Mouse (Mus musculus) kidney, embryonic 15.5 days (tissue): ENCODE results near the gene Olfml2b. TPM values are rescaled to one million over a fixed set of nuclear protein-coding genes. Genes with fewer than 3 reads are reported as not detected.

ENCODE experiments used
- ATAC-seq: fragments of 200-750 bp; cut with Nextera tagmentation; replicated peaks from 2 replicates; pipeline ENCODE4 v1.8.0; 2017; ENCODE audit warnings: moderate TSS enrichment; ENCODE audit not compliant: low FRiP score
- H3K27ac ChIP-seq: fragments of 300-500 bp; sonication (generic); 2 replicates; pipeline ENCODE4 v1.5.1; 2015; ENCODE audit warnings: mild to moderate bottlenecking, inconsistent platforms
- H3K27me3 ChIP-seq: fragments of 300-500 bp; sonication (generic); 2 replicates; pipeline ENCODE4 v1.6.1; 2015; ENCODE audit warnings: inconsistent platforms
- H3K36me3 ChIP-seq: fragments of 300-500 bp; sonication (generic); 2 replicates; pipeline ENCODE4 v1.6.1; 2015; ENCODE audit warnings: inconsistent platforms
- H3K4me1 ChIP-seq: fragments of 300-500 bp; sonication (generic); 2 replicates; pipeline ENCODE4 v1.6.1; 2015; ENCODE audit warnings: inconsistent platforms
- H3K4me2 ChIP-seq: fragments of 300-500 bp; sonication (generic); 2 replicates; pipeline ENCODE4 v1.6.1; 2015; ENCODE audit warnings: moderate library complexity, mild to moderate bottlenecking, inconsistent platforms
- H3K4me3 ChIP-seq: fragments of 300-500 bp; sonication (generic); replicated peaks from 2 replicates; pipeline ENCODE4 v1.5.1; 2015; ENCODE audit warnings: mild to moderate bottlenecking, inconsistent platforms
- H3K9ac ChIP-seq: fragments of 300-500 bp; sonication (generic); 2 replicates; pipeline ENCODE4 v1.6.1; 2015; ENCODE audit warnings: mild to moderate bottlenecking, inconsistent platforms
- H3K9me3 ChIP-seq: fragments of 300-500 bp; sonication (generic); replicated peaks from 2 replicates; pipeline ENCODE4 v1.6.1; 2016; ENCODE audit warnings: inconsistent platforms
- WGBS: fragments of 180-500 bp; shearing (Covaris S2); methylation state at CpG from one replicate; pipeline ENCODE4 v1.1.7; 2015; ENCODE audit warnings: mixed read lengths; 5-methylcytosine and 5-hydroxymethylcytosine counted together
- polyA plus RNA-seq: library from polyadenylated mRNA; unstranded; fragments of >200 nt; fragmentation: Nextera tagmentation; extraction: Ambion mirVana; gene quantifications from 2 replicates; pipeline ENCODE4 v1.2.1, GENCODE M21; 2015

Gene Olfml2b
- polyA plus RNA-seq, 1 experiment from 2014 or later, result 12.0 TPM

DNA sequence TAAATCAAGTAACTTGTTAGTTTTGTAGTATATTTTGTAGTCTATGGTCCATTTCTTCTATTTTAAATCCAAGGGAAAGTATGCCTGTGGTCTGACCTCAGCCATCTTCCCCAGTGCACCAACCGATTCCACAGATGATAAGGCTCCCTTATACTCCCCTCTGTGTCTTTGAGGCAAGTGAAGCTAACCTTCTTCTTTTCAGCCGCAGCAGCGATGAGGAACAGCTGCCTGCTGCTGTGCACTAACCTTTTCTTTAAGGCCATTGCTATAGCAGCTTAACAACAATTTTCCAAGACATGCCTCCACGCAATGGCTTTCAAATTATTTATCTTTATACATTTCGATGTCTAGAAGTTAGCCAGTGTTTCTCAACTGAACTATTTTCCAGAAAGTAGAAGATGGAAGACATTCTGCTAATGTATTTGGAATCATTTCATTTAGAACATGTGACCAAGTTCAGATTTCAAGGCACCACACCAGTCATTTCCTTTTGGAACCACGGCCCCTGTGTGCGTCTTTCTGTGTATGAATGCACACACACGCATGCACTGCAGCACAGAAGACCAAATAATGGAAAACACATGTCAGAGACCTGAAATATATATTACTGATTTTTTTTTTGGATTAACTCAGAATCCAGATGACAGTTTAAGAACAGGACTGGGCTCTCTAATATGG, 73.9 kb downstream of the Olfml2b start:
- WGBS, result 60% methylated on average over 8 of the region's 8 CpGs
- Histone ChIP-seq H3K4me1 (no peaks in the 10 kb centered on the region), H3K4me2 (no peak overlapping the region), H3K27ac (no peak overlapping the region), H3K27me3 (no peaks in the 10 kb centered on the region), H3K4me3 (no peak overlapping the region), H3K9me3 (no peaks in the 10 kb centered on the region), H3K36me3 (no peaks in the 10 kb centered on the region), H3K9ac (no peak overlapping the region)
- ATAC-seq, result 0 out of 2 replicates have a peak, but pooled peaks have one; percentile 40

DNA sequence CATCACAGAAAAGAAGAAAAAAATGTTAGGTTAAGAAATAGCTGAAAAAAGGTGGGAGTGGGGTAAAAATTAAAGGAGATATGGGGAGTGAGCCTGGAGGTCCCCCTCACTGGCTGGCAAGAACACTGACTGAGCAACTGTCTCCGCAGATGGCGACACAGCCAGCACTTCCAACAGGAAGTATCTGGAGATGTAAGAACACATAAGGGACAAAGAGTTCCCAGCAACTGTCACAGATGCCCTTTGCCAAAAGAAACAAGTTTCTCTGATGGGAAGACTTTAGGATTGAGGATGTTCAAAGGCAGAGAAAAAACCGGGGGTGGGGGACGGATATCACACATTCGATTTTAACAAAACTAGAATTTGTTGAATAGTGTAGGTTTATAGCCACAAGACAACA, 77.2 kb downstream of the Olfml2b start:
- Histone ChIP-seq H3K9me3 (no peaks in the 10 kb centered on the region), H3K36me3 (no peaks in the 10 kb centered on the region), H3K4me2 (no peak overlapping the region), H3K9ac (no peak overlapping the region), H3K4me3 (no peak overlapping the region), H3K27me3 (no peaks in the 10 kb centered on the region), H3K4me1 (no peaks in the 10 kb centered on the region), H3K27ac (no peak overlapping the region)
- no peak for ATAC-seq
- 86% methylated on average over 5 of the region's 5 CpGs for WGBS

DNA sequence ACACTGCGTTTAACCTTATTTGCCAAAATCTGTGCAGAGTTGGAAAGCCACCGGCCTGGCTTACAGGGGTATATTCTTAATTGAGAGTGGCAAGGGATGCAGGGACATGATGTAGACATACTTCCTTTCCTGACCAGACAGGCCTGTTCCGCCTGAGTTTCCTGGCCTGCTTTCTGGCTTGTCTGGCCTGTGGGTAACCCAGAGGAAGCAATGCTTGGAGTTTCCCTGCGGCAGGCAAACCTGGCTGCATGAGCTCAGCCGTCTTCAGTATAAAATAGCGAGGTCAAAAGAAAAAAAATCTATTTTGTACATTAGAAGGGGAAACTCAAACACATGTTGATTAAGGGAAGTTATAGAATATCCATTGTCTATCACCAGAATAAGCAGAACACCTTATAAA, 84.2 kb downstream of the Olfml2b start:
- Histone ChIP-seq H3K4me1 (peaks cover 5% of the 10 kb centered on the region; the same call in 1 of the 2 replicates), H3K4me3 (no peak overlapping the region), H3K27me3 (no peaks in the 10 kb centered on the region), H3K36me3 (no peaks in the 10 kb centered on the region), H3K9ac (no peak overlapping the region), H3K27ac (no peak overlapping the region), H3K4me2 (no peak overlapping the region), H3K9me3 (no peaks in the 10 kb centered on the region)
- no peak for ATAC-seq
- WGBS, result 79% methylated on average over 6 of the region's 6 CpGs

DNA sequence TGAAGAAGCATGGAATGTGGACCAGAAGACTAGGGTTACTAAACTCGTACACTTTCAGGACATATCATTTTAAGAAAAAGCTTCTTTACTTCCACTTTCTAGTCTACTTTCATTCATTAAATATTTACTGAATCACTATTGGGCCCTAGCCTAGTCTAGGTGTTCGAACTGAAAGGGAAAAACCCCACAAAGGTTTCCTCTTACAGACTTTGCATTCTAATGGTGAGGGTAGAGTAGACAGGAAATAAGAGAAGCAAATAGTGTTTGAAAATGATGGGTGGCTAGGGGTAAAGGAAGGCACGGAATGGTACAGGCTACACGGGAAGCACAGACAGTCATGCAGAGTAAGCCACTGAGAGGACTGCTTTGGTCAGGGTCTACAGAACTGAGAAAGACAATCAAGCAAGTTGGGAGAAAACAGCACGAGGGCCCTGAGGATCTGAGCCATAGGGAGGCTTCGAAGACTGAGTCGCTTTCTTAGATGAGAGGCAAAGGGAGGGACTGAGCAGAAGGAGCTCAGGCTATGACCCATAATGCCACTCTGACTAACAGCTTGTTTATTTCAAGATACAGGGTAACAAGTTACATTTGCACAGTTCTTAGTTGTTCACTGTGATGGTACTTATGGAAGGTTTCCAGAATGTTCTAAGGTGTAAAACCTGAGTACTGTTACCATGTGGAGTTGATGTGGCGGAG, 85.1 kb downstream of the Olfml2b start:
- ATAC-seq, result no peak
- Histone ChIP-seq H3K27ac (no peak overlapping the region), H3K9ac (no peak overlapping the region), H3K4me1 (peaks cover 5% of the 10 kb centered on the region; the same call in 1 of the 2 replicates), H3K4me2 (no peak overlapping the region), H3K27me3 (no peaks in the 10 kb centered on the region), H3K4me3 (no peak overlapping the region), H3K9me3 (no peaks in the 10 kb centered on the region), H3K36me3 (no peaks in the 10 kb centered on the region)
- WGBS, result 82% methylated on average over 8 of the region's 8 CpGs

DNA sequence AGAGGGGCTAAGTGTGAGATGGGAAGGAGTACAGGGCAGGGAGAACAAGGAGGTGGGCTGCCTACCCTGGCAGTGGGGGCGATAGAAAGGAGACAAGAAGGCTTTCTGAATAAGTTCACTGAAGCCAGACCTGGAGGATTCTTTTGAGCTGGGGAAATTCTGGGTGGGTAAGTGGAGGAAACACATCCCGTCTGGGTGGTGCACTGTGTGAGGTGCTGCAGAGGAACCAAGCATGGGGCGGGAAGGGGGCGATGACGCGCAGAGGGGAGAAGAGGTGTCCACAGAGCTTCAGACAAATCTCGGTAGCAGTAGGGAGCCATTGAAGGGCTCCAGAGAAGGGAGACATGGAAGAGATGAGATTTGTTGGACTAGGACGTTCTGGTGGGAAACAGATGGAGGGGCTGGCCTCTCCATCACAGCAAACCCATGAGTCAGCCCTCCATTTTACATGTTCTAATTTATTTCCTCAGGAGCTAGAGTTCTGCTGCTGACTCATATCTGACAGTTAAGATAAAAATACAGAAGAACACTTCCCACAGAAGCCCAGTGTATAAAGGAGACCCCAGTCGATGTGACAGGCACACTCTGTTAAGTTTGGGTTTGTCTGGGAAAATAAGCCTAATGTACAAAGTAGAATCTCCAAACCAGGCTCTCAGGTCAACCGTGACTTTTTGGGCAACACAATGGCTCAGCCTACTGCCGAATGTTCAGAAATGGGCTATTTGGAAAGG, 87.7 kb downstream of the Olfml2b start:
- Histone ChIP-seq H3K27ac (no peak overlapping the region), H3K36me3 (no peaks in the 10 kb centered on the region), H3K4me2 (no peak overlapping the region), H3K9ac (no peak overlapping the region), H3K4me3 (no peak overlapping the region), H3K4me1 (peaks cover 5% of the 10 kb centered on the region; the same call in 1 of the 2 replicates), H3K9me3 (no peaks in the 10 kb centered on the region), H3K27me3 (no peaks in the 10 kb centered on the region)
- no peak for ATAC-seq
- 71% methylated on average over 11 of the region's 11 CpGs for WGBS

Other genes starting within 250 kb of the Olfml2b start
- gene Nos1ap, start 54.7 kb upstream of the Olfml2b start, polyA plus RNA-seq, result 17.7 and 18.2 TPM in 2 replicates
- 9.1 and 9.2 TPM in 2 replicates for gene Atf6, start 223.2 kb downstream of the Olfml2b start, polyA plus RNA-seq
- 0.22 and 0.31 TPM in 2 replicates for gene Gm26620, start 240.5 kb downstream of the Olfml2b start, polyA plus RNA-seq
- 35.0 and 39.7 TPM in 2 replicates for gene Dusp12, start 241.0 kb downstream of the Olfml2b start, polyA plus RNA-seq